Mouse (Mus musculus) cerebellum, postnatal 36 days (tissue): ENCODE measurements around the gene Epb41.

ENCODE experiments used
- DNase-seq, 2 experiments: peaks; one replicate each; pipeline ENCODE4 v3.0.0; 2021 to 2022; ENCODE audit warnings: mixed read lengths in 2 of 2

Gene Epb41

DNA sequence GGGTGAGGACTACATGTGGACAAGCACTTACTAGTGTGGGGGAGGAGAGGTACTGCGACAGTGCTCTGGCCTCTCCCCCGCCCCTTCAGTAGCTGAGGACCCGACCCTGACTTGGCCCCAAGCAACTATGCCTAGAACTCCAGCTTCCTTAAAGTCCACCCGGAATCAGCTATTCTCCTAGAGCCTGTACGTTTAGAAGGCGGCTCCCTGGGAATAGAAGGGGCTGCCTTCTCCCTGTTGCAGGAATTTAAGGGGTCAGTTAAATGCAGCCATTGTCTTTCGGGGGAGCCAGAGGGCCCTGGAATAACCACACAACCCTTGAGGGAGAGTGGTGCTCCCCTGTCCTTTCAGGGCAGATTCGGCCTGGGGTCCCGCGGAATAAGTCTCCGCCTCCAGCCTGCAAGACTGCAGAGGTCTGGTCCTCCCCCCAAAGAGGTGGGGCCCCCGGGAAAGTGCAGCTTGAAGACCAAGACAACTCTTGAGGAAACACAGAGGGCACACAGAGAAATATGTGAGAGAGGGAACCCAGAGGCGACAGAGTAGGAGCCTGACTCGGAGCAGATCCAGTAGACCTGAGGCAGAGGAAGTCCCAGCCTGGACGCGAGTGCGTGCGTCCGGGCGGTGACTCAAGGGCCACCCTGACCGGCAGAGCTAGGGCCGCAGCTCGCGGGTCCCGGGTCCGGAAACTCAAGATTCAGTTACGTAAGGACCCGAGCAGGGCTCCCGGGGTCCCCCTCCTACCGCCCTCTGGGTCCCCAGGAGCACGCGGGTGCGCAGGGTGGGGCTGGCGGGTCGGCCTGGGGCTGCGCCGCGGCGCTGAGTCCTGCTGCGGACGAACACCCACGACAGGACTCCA lies 816 bp downstream of the Epb41 start, which contains the start of gene Gm10300:
Gene Gm10300, plus strand, starts transcription at position 621 of the 856 bp plus-strand sequence.
- peak; percentile 44 to 54 for DNase-seq

DNA sequence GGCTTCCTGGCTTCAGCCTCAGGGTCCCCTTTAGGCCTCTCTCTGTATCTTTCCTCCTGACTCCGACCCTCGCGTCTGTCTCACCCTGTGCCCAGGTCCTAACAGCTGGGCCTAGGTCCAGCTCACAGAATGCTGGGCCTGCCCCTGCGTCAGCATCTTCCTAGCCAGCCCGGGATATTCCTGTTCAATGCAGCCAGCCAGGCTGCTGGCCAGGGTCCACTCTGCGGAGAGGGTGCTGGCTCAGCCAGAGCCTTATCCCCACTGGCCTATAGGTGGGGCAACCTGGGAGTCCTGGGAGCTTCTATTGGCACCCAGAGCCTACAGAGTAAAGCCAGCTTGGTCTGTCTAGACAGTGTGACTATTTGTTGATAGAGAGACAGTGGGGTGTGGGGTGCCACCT lies 2.2 kb downstream of the Epb41 start:
- DNase-seq, result peak; percentile 43 to 45

DNA sequence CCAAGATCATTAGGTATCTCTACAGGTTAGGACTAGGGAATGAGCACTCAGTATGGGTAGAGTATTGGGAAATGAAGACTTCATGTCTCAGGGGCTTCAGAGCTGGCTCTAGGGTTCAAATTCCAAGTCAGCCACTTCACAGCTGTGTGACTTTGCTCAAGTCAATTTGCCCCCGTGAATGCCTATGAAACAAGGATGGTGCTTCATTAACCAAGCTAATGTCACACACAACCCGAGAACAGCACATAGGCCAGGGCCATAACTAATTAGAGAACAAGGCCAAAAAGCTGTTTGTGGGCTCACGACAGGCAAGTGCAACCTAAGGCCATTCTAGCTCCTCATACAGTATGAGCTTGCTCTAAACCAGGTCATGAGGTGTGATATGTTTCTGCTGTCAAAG lies 3.0 kb downstream of the Epb41 start:
- DNase-seq, result no peak

DNA sequence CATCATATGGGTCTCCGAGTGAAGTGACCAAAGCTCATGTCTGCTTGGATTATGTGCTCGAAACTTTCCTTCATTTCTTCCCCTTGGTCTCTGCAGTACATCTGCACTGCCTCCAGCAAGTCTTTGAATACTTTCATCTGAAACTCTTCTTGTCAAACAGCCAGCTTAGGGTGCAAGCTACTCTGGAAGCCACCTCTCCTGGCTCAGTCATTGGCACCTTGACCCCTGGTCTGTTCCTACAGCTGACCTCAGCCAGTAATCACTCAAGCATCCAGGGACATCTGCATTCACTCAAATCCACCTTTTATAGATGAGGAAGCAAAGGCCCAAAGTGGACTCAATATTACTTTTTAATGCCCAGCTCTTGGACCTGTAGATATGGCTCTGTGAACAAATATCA lies 3.4 kb downstream of the Epb41 start:
- no peak for DNase-seq

DNA sequence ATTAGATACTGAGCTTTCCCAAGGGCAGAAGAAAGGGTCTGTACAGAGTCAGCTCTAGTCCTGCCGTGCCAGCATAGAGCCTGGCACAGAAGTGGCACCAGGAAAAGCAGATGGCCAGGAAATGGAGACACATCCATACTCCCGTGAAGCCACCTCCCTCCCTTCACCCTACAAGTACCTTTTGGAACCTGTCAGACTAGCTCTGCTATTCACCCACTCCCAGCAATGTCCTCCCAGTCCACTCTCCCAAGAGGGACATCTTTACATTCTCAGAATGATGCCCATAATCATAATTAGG lies 7.2 kb downstream of the Epb41 start:
- DNase-seq, result peak; percentile 68 to 69

DNA sequence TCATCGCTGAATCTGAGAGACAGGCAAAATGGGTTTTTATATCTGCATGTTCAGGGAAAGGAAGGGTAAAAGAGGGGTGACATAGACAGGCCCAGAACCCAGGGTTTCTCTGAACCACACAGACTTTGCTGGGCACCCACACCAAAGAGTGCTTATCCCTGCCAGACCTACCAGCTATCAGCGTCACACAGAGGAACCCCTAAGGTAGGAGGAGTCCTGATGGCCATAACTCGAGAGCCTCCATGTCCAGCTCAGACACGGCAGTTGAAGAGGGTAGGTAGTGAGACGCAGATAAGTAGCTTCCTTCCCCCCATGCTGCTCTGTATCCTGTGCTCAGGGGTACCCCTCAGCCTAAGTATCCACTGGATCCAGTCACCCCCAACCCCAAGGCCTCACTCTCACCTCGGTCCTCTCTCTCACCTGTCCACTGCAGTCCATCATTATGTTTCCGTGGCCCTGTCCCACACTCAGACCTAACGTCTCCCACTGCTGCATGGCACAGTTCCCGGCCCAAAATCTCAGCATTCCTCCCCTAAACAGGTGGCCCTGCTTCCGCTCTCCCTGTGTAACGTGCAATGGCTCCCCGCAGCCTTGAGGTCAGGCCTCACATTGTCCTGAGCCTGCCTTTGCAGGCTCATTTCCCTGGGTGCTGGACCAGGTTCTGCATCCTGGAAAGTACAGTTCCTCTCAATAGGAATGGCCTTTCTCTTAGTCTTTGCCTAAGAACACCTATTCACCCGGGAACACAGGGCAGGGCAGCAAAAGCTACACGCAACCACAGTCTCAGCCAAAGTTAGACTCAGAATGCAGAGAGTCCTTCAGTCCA lies 7.8 kb downstream of the Epb41 start:
- peak; percentile 57 to 65 for DNase-seq

DNA sequence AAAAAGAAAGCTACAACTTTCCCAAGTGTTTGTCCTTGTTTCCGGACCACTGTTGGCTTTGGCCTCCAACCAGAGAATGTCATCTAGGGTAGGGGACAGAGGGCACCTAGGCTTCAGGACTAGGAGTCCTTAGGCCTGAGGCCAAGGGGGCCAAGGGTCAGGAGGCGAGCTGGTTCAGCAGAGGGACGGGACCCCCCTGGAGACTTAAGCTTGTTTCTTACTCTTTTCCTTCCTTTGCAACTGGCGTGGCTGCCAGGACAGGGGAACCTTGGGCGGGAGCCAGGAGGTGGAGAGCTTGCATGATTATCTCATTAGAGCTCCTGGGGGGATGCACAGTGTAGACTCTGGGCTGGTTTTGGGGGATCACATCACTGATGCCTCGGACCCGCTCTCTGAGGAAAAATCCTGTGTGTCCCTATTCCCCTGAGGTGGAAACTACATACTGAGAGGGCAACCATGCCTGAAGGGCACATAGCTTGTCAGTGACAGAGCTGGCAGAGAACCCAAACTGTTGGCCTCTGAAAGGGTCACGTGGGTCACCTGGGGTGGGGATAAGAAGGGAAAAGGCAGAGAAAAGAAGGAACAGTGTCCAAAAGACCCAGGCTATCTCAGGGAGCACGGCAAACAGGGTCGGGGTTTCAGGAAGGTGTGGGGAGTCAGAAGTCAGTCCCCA lies 8.9 kb downstream of the Epb41 start:
- peak; percentile 68 for DNase-seq

DNA sequence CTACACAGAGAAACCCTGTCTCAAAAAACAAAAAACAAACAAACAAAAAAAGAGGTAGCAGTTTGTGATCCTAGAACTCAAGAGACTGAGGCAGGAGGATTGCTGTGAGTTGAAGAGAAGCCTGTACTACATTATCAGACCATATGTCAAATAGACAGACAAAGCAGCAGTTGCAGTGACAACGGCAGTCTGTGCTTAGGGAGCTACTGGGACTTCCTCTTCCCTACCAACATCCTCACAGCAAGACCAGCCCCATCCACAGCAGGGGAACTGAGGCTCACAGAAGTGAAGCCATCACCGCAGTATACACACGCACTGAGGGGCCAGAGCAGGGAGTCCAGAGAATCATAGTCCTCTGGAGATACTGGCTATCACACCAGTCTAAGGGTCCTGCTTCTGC lies 9.5 kb downstream of the Epb41 start:
- DNase-seq, result no peak

DNA sequence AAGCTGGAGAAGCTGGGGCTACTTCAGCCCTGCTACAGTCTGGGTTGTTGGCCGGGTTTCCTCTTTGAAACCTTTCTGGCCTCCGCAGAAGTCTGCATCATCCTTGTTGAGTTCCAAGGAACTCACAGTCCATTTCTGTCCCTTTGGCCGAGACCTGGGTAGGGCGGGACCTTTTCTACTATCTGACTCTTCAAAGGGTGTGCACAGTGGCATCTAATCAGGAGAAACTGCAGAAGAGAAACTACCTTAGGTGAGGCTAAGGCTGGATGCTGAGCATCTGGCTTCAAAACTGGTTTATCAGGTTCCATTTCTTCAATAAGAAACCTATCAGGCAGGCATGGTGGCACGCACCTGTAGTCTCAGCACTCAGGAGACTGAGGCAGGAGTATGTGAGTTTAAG lies 10.6 kb downstream of the Epb41 start:
- DNase-seq, result no peak

DNA sequence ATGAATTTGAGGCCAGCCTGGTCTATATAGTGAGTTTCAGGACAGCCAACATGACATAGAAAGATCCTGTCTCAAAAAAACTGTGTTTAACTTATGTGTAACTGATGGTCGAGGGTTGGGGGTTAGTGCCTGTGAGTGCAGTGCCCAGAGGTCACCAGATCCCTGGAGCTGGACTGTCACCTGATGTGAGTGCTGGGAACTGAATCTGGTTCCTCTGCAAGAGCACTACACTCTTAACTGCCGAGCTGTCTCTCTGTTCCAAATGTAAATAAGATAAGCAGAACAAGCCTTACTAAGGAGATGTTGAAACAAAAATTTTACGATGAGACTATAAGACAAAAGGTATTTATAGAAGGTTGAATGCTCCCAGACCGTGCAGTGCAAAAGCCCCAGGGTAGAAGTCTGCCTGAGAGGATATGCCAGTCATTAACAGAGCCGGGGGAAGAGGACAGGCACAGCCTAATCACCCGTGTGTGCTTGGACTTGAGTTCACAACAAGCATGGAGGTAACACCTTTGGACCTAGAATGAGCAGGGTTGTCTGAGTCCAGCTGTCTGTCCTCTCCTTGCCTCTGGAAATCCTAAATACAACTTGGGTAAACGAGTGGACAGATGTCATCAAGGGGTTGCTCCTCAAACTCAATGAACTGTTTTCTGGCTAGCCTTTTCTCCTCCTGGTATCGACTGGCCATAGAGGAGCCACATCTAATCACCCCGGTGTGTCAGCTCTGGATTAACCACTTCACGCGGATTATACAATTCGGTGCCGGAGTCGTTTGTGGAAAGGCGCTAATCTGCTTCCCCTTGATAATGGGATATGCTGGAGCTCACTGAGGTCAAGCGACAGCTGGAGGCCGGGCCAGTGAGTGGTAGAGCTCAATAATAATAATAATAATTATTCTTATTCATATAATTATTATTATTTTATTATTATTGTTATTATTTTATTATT lies 11.9 kb downstream of the Epb41 start:
- no peak for DNase-seq

DNA sequence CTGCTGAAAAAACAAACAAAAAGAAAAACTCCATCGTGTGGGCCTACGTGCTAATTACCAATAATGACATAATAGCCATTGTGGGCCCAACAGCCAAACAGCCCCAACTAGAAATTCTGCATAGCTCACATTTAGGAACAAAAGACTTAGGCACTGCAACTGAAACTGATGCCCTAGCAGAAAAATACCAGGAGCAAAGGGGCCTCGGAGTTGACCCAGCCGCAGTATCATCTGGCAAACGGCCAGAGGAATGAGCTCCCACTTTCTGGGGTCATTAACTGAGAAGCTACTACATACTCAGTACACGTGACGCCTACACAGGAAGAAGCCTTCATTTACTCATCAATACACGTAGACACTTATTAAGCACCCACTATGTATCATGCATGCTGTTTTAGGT lies 12.8 kb downstream of the Epb41 start:
- no peak for DNase-seq

DNA sequence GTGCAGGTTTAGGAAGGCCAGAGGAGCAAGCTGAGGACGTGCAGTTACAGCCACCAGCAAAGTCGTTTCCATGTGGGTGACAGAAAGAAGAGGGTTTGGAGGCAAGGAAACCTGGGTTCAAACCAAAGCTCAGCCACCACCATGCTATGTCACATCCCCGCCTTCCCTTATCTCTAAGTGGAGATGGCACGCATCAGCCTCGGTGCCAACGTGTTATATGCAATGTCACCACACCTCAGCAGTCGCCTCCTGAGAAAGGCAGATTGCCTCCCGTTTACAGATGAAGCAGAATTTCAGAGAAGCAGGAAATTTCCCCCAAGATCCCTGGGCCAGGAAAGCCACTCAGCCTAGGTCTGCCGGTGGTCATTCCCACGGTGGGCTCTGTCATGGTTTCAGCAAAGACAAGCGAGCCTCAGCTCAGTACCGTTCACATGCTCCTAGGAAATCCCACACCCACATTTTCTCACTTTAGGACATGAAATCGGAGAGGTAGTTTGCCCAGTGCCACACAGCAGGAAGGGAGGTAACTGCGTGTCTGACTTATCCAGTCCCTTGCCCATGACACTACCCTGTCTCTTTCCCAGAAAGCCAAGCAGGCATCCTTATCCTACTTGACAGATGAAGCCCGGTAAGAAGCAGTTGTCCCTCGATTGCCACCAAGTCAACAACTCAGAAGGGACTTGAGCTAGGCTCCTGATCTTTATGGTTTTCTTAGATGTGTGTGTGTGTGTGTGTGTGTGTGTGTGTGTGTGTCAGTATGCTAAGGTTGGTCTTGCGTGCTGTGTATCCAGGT lies 14.9 kb downstream of the Epb41 start:
- DNase-seq, result no peak

DNA sequence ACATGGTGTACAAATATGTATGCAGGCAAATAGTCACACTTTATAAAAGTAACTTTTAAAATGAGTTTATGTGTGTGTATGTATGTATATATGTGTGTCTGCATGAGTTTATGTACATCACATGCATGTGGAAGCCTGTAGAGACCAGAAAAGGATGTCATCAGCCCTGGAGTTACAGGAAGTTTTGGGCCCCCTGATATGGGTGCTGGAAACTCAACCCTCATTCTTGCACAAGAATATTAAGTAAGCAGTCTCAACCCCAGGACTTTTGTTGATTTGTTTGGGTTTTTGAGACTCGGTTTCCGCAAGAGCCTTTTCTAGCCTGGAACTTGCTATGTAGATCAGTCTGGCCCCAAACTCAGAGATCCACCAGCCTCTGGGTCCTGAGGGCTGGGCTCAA lies 15.6 kb downstream of the Epb41 start:
- no peak for DNase-seq

DNA sequence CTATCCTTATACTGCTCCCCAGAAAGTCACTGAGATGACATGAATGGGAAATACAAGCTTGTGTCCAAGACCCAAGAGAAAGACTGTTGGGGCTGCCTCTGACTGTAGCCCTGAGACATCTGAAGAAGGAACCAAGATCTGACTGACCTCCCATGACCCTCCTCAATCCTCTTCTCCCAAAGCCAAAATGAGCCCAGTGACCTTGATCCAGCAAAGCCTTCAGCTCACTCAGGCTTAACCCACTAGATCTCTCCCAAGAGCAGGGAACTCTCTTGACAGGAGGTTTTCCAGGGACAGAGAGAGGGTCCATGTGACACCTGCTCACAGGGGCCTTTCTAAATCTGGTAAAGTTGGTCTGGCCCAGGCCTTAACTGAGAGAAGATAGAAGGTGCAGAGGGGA lies 17.8 kb downstream of the Epb41 start:
- DNase-seq, result no peak

DNA sequence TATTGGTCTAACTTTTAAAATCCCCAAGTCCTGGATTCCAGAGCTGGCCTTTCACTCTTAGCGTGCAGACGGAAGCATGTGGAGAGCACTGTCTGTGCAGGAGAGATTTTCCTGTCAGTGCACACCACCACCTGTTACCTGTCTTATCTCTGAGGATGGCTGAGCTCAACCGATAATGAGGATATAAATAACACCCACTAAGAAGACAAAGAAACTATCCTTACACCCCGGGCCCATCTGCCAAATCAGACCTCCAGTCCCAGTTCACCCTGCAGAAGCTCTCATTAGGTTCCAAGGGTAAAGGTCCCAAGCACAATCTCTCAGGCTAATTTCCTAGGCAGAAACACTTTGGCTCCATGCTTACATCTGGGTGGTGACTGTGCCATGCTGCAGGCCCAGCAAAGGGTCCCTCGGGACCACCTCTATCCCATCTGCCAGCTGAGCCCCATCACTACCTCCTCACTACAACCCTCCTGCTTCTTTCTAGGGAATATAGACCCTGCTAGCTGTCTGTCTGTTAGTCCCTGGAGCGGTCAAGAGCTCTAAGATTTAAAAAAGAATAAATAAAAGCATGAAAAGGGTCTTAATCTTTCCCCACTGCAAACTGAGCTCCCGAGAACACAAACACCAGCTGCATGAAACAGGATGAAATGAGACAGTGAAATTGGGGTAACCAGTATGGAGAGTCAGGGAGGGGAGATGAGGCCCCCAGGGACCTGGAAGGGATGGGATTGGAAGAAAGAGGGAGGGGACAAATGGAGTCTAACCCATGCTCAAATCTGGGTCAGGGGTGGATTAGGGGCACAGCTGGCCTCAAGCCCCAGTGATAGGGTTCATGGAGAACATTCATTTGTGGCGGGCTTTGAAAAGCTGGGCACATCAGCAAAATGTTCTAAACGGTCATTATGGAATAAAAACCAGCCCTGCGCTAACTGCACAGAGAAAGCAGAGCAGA lies 23.5 kb downstream of the Epb41 start:
- DNase-seq, result no peak

DNA sequence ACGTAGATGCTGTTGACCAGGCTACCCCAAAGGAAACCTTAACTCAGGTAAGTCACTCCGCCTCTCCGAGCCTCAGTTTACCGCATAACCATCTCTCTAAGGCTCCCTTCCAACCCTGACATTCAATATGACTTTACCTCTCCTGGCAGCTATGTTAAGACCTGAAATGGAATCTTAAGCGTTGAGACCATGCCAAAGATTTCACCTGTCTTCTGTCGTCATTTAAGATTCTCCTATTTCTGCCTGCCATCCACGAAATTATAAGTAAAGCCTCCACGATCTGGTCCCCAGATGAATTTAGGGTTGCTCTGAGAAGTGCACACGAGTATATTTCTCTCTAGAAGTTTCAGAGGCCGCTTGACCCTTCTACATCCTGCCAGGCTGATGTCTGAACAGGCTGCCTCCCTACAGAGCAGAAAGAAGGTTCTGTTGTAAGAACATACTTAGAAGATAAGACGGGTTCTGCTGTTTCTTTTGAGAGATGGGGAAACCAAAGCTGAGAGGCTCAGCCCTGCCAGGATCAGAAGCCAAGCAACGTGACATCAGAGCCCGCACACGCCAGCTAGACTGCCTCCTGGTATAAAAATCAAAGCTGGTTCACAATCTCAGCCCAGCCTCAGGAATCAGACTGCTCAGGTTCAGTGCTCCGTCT lies 25.4 kb downstream of the Epb41 start:
- DNase-seq, result peak; percentile 59 to 62

DNA sequence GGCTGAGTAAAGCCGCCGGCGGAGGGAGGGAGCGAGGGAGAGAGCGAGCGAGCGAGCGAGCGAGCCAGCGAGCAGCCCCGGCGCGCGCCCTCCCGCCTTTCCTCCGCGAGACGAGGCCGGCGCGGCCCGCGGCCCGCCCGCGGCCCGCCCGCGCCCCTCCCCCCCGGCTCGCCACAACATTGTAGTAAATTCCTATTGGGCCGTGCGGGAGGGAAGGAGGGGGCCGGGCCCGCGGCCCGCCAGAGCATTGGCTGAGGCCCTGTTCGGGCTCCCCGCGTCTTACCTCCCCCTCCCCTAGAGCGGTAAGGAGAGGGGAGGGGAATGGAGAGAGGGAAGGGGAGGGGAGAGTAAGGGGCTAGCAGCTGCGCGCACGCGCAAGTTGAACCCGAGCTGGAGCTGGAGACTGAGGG lies 26.1 kb downstream of the Epb41 start:
- DNase-seq, result peak; percentile 83 to 91

DNA sequence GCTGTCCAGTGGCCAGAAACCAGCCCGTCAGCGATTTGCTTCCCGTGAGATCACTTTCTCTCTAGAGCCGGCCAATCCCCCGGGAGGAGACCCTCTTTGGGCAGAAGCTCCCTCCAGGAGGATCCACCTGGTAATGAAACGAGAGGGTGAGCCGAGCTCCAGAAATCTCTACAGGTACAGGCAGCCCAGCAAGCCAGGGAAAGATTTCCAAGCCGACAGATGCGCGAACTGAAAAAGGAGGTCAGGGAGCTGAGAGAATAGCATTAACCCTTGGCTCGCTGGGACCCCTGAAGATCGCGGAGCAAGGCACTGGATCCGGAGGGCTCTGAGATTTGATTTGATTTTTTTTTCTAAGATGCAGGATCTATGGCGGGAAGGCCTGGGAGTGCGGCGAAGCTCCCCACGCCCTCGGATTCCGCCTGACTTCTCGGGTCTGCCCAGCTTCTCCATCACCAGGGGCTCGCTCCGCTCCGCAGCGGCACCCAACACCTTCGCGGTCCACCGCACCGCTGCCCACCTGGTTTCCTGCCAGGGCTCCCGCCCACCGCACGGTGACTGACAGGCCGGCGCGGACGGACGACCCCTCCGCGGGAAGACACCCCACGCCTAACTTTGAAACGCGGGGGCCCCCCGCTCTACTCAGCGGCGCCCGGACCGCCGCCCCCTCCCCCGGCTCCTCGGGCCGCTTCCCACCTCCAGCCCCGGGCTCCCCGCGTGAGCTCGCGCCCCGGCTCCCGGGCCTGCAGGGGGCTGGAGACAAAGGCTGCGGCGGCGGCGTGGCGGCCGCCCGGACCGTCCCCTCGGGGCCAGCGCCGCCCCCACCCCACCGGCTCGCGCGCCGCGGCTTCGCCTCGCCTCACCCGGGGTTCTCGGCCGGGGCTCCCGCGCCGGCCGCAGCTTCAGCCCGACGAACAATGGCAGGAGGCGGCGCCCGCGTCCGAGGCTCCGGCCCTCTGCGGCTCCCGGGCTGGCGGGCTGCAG lies 26.8 kb downstream of the Epb41 start:
- peak; percentile 80 to 82 for DNase-seq

DNA sequence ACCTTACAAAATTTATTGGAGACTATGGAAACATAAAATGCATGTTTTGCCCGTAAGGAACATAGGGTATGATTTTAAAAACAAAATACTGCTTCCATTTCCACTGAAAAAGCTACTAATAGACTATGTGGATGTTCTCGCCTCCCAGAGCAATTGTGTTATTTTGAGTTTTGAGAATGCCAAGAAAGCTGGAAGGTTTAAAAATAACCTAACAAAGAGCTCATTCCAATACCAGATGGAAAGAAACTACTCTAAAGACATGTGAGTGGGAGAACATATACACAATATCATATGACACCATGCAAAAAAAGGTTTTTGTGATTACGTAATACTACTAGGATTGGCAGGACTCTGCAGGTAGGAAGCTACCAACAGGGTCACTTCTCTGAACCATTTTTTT lies 31.4 kb downstream of the Epb41 start:
- DNase-seq, result no peak
